ENCODE assay signal across 11 mouse cellular contexts in the genomic region with DNA sequence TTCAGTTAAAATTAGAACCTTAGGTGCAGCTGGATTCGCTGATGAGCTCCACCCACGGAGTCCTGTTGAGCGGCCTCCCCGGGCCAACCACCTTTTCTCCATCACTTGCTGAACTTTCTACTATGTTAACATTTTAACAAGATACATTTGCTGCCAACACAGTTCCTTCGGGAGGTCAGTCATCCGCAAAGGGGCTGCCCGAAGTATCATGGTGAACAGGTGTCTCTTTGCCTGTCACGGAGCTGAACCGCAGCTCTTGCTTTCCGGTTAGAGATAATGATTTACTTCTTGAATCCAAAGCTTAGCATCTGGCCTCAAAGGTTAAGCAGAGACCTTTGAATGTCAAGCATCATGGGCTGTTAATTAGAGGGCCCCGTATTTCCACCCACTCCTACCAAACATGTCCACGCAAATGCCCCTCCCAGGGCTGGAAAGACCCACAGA.
DNase-seq lines count a peak whose midpoint lies in the region; ATAC-seq and TF ChIP-seq lines count a peak whose summit lies in the region.
"Had no signal": no experiment of that assay in that cellular context is flagged by ENCODE, and none has a peak within 500 bp of the region (broad histone marks: within the 10 kb centered on the region; RNA-seq: fewer than 3 reads in every experiment).

No protein-coding gene starts in this region.

- DNase-seq in heart, postnatal 36 days = no peak
- DNase-seq in CH12.LX (ENCODE audit: extremely low read depth) = peak; percentile 85
- DNase-seq in kidney, adult 8-10 months = peak; percentile 85 to 93
- DNase-seq in liver, embryonic 13.5 days = no peak
- no peak for DNase-seq in adipocyte (ENCODE audit: low spot score)
- DNase-seq in layer of hippocampus, postnatal 10 days (ENCODE audit: low spot score in 2 of 2) = no peak
- DNase-seq: cerebellum, postnatal 14 days; right cerebral cortex, adult 18-20 months had no signal

- peak overlapping the region; percentile 42 for H3K4me2 ChIP-seq in heart, embryonic 11.5 days
- peak overlapping the region; percentile 83 for H3K4me2 ChIP-seq in CH12.LX (ENCODE audit: insufficient read depth, low read depth, poor library complexity, severe bottlenecking)
- peak overlapping the region; percentile 53 for H3K4me2 ChIP-seq in liver, embryonic 13.5 days

- H3K36me3 ChIP-seq in heart, embryonic 11.5 days (ENCODE audit: control insufficient read depth, insufficient read depth, low read length) = no peaks in the 10 kb centered on the region
- H3K36me3 ChIP-seq in CH12.LX (replicated peaks in 1 of 2; ENCODE audit: control insufficient read depth in 1 of 2, insufficient read depth in 1 of 2, low read length in 1 of 2) = no peaks in the 10 kb centered on the region
- H3K36me3 ChIP-seq in liver, embryonic 13.5 days = no peaks in the 10 kb centered on the region
- H3K36me3 ChIP-seq: forebrain, embryonic 10.5 days had no signal

- no peaks in the 10 kb centered on the region for H3K27me3 ChIP-seq in heart, embryonic 11.5 days (ENCODE audit: control insufficient read depth, insufficient read depth, low read length)
- no peaks in the 10 kb centered on the region for H3K27me3 ChIP-seq in CH12.LX (replicated peaks)
- no peaks in the 10 kb centered on the region for H3K27me3 ChIP-seq in liver, embryonic 13.5 days

- H3K9ac ChIP-seq in heart, embryonic 11.5 days (ENCODE audit: low read depth, low read length) = no peak overlapping the region
- no peak overlapping the region for H3K9ac ChIP-seq in CH12.LX (ENCODE audit: insufficient read depth, low read depth)
- peak overlapping the region; percentile 20 for H3K9ac ChIP-seq in liver, embryonic 13.5 days

- no peak overlapping the region for H3K4me3 ChIP-seq in heart, embryonic 11.5 days (ENCODE audit: low read depth, low read length)
- H3K4me3 ChIP-seq in CH12.LX (replicated peaks in 1 of 3; ENCODE audit: low read depth in 2 of 3, low read length in 2 of 3, poor library complexity in 1 of 3) = no peak overlapping the region
- H3K4me3 ChIP-seq in liver, embryonic 13.5 days (replicated peaks) = no peak overlapping the region; the same call in 1 of the 2 replicates
- H3K4me3 ChIP-seq: forebrain, embryonic 10.5 days had no signal

- peak; percentile 89 for TF ChIP-seq EP300 in CH12.LX (IDR thresholded peaks at IDR 0.05; ENCODE audit: low read length)

- no peaks in the 10 kb centered on the region for H3K79me2 ChIP-seq in CH12.LX (replicated peaks; ENCODE audit: control insufficient read depth, extremely low read depth, insufficient read depth, poor library complexity, severe bottlenecking)

- no peak for TF ChIP-seq CTCF in CH12.LX (conservative IDR thresholded peaks at IDR 0.05 in 1 of 2, IDR thresholded peaks at IDR 0.05 in 1 of 2; ENCODE audit: low read depth in 2 of 2, low read length in 2 of 2)

- intact Hi-C loops in heart, postnatal 36 days (cut with DNase I) = no loop called here

- no peak for TF ChIP-seq POLR2A in CH12.LX (IDR thresholded peaks at IDR 0.05; ENCODE audit: low read depth, low read length)

- dilution Hi-C loops in CH12.LX (cut with MboI; ENCODE audit: extremely low pct_ligation_motif_present, extremely low pct_unique_long_range_greater_than_20kb, low sequenced_read_pairs) = no loop called here

- 53% methylated on average over 12 of the region's 12 CpGs for WGBS in heart, embryonic 11.5 days (ENCODE audit: insufficient replicate concordance)
- WGBS in liver, embryonic 13.5 days (ENCODE audit: insufficient replicate concordance) = 29% methylated on average over 12 of the region's 12 CpGs

- H3K27ac ChIP-seq in heart, embryonic 11.5 days (ENCODE audit: low read depth, low read length) = no peak overlapping the region
- H3K27ac ChIP-seq in CH12.LX (ENCODE audit: insufficient read depth, low read depth) = peak overlapping the region; percentile 49
- H3K27ac ChIP-seq in liver, embryonic 13.5 days = peak overlapping the region; percentile 80
- H3K27ac ChIP-seq: forebrain, embryonic 10.5 days had no signal

- no peaks in the 10 kb centered on the region for H3K9me3 ChIP-seq in heart, embryonic 11.5 days (replicated peaks; ENCODE audit: control insufficient read depth, low read length)
- no peaks in the 10 kb centered on the region for H3K9me3 ChIP-seq in CH12.LX (replicated peaks; ENCODE audit: low read length)
- no peaks in the 10 kb centered on the region for H3K9me3 ChIP-seq in liver, embryonic 13.5 days (replicated peaks)
- H3K9me3 ChIP-seq: forebrain, embryonic 10.5 days had no signal

- ATAC-seq in heart, embryonic 11.5 days (replicated peaks; ENCODE audit: insufficient number of reproducible peaks, low FRiP score, low TSS enrichment) = no peak
- no peak for ATAC-seq in liver, embryonic 13.5 days (ENCODE audit: low read depth)
- ATAC-seq in megakaryocyte, adult 5-6 weeks (ENCODE audit: poor library complexity, severe bottlenecking) = no peak

- no peak for TF ChIP-seq RAD21 in CH12.LX (IDR thresholded peaks at IDR 0.05; ENCODE audit: low read depth, low read length)

- peaks cover 22% of the 10 kb centered on the region for H3K4me1 ChIP-seq in heart, embryonic 11.5 days (ENCODE audit: control insufficient read depth, insufficient read depth, low read length)
- peaks cover 9 to 34% of the 10 kb centered on the region in 2 experiments for H3K4me1 ChIP-seq in CH12.LX (ENCODE audit: control insufficient read depth in 1 of 2, insufficient read depth in 2 of 2)
- H3K4me1 ChIP-seq in liver, embryonic 13.5 days (replicated peaks) = peaks cover 90% of the 10 kb centered on the region

- in situ Hi-C loops in CH12.LX (cut with MboI; ENCODE audit: low pct_ligation_motif_present, low pct_unique_long_range_greater_than_20kb, low sequenced_read_pairs) = no loop called here

TF ChIP-seq in CH12.LX, 34 proteins besides CTCF, POLR2A, EP300 and RAD21:
- no peak for TF ChIP-seq ZKSCAN1 (IDR thresholded peaks at IDR 0.05; ENCODE audit: borderline replicate concordance, low read depth, low read length)
- no peak for TF ChIP-seq GABPA (IDR thresholded peaks at IDR 0.05; ENCODE audit: insufficient replicate concordance, low read depth, low read length)
- peak; percentile 80 for TF ChIP-seq MYC (IDR thresholded peaks at IDR 0.05; ENCODE audit: low read depth, low read length)
- peak; percentile 21; the same call in 1 of the 2 replicates for TF ChIP-seq ELF1 (IDR thresholded peaks at IDR 0.05; ENCODE audit: low read depth, low read length)
- TF ChIP-seq TCF12 (IDR thresholded peaks at IDR 0.05; ENCODE audit: low read depth, low read length) = peak; percentile 88; the same call in 1 of the 2 replicates
- peak; percentile 71 for TF ChIP-seq MAX (IDR thresholded peaks at IDR 0.05; ENCODE audit: low read length)
- TF ChIP-seq MXI1 (IDR thresholded peaks at IDR 0.05; ENCODE audit: low read depth, low read length) = peak; percentile 77
- TF ChIP-seq SIN3A (IDR thresholded peaks at IDR 0.05; ENCODE audit: low read length) = peak; percentile 68
- no peak for TF ChIP-seq MEF2A (IDR thresholded peaks at IDR 0.05; ENCODE audit: borderline replicate concordance, low read depth, low read length)
- TF ChIP-seq IRF4 (IDR thresholded peaks at IDR 0.05; ENCODE audit: low read depth, low read length) = peak; percentile 67
- 0 out of 2 replicates have a peak, but pooled peaks have one; percentile 24 for TF ChIP-seq NRF1 (IDR thresholded peaks at IDR 0.05; ENCODE audit: low read depth, low read length)
- TF ChIP-seq USF1 (IDR thresholded peaks at IDR 0.05; ENCODE audit: low read depth, low read length) = no peak
- TF ChIP-seq ETS1 (conservative IDR thresholded peaks at IDR 0.05; ENCODE audit: low read depth, low read length) = peak; percentile 66
- peak; percentile 73 for TF ChIP-seq BHLHE40 (IDR thresholded peaks at IDR 0.05; ENCODE audit: low read depth, low read length)
- TF ChIP-seq RCOR1 (conservative IDR thresholded peaks at IDR 0.05; ENCODE audit: low read depth, low read length) = peak; percentile 85
- TF ChIP-seq MAZ (IDR thresholded peaks at IDR 0.05; ENCODE audit: low read depth, low read length) = peak; percentile 89; the same call in 1 of the 2 replicates
- peak; percentile 30; the same call in 1 of the 2 replicates for TF ChIP-seq ZMIZ1 (IDR thresholded peaks at IDR 0.05; ENCODE audit: low read depth, low read length)
- TF ChIP-seq CHD2 (IDR thresholded peaks at IDR 0.05; ENCODE audit: low read length) = peak; percentile 67; the same call in 1 of the 2 replicates
- 0 out of 2 replicates have a peak, but pooled peaks have one; percentile 18 for TF ChIP-seq MAFK (IDR thresholded peaks at IDR 0.05; ENCODE audit: insufficient replicate concordance, low read length)

Comparison
In these comparisons a context has a peak if more than half of its experiments do, and no peak if none do; other contexts are left out.
1. DNase-seq: peak in CH12.LX (single experiment) and kidney, adult 8-10 months (2 of 2); none in heart, postnatal 36 days (0 of 2), liver, embryonic 13.5 days (single experiment), adipocyte (single experiment) and layer of hippocampus, postnatal 10 days (0 of 2).
2. Peak in every context shown above with its lines, with median percentiles within 50 percentile points of each other: H3K4me2 ChIP-seq.